Mouse (Mus musculus): ENCODE results near the gene Klhdc8b. TPM values are rescaled to one million over a fixed set of nuclear protein-coding genes. Genes with fewer than 3 reads are reported as not detected.

Gene Klhdc8b
- total RNA-seq, 1 experiment = 6.6 TPM

DNA sequence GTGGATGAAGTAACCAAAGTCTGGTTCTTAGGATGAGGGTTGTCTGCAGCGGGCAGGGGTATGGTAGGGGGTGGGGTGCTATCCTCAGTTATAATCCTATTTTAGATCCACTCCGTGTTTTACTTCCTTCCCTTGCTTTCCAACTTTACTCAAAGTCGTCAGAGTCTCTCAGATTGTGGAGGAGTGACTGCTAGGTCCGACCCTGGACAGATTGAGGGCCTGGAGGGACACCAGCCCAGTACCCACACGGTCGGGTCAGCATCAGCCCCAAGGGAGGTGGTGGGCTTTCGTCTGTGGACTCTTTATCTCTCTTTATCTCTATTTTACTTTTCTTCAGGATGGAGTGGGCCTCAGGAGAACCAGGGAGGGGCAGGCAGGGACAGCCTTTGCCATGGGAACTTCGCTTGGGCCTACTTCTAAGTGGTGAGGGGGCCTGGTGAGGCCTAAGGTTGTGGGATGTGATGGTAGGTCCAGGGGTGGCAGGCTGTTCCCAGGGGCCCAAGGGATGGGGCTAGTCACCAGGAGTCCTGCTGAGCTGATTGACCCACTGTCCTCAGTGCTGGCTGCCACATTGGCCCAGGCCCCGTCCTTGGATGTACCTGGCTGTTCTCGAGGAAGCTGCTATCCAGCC lies 18.5 kb upstream of the Klhdc8b start, which contains the start of gene Lamb2:
Gene Lamb2, plus strand, starts transcription at position 16 of the 631 bp plus-strand sequence.
- no peak for TF ChIP-seq ZC3H11A (IDR thresholded peaks at IDR 0.05; ENCODE audit: borderline replicate concordance, low read depth, low read length)
- TF ChIP-seq CHD2 (IDR thresholded peaks at IDR 0.05; ENCODE audit: low read depth, low read length) = 0 out of 2 replicates have a peak, but pooled peaks have one; percentile 36
- TF ChIP-seq ZNF384 (IDR thresholded peaks at IDR 0.05; ENCODE audit: low read depth, low read length) = no peak
- H3K9ac ChIP-seq (ENCODE audit: insufficient read depth, low read depth, low read length, poor library complexity, severe bottlenecking) = peak within 1 kb of the TSS; percentile 56
- in situ Hi-C loops (cut with MboI; ENCODE audit: low sequenced_read_pairs in 2 of 2, unreplicated experiment in 2 of 2) = no loop called here
- peaks cover 1 to 10% of the 10 kb centered on the region in 2 experiments; a peak in 2 of 4 replicates for H3K4me1 ChIP-seq (ENCODE audit: control insufficient read depth in 2 of 2, insufficient read depth in 2 of 2, low read length in 2 of 2, poor library complexity in 1 of 2)
- H3K9me3 ChIP-seq (ENCODE audit: control insufficient read depth, insufficient read depth, low read depth, low read length) = no peaks in the 10 kb centered on the region
- peak; percentile 85 for DNase-seq (ENCODE audit: low read depth, low spot score)
- H3K36me3 ChIP-seq (ENCODE audit: control insufficient read depth, insufficient read depth, low read length, poor library complexity, severe bottlenecking) = no peaks in the 10 kb centered on the region
- no peak within 1 kb of the TSS; the same call in 1 of the 2 replicates for H3K27ac ChIP-seq (ENCODE audit: insufficient read depth, low read depth, low read length, poor library complexity, severe bottlenecking)
- H3K4me3 ChIP-seq (ENCODE audit: insufficient read depth in 1 of 2, low read depth in 1 of 2, low read length in 2 of 2, poor library complexity in 1 of 2, severe bottlenecking in 1 of 2) = peak within 1 kb of the TSS; percentile 58 to 59

DNA sequence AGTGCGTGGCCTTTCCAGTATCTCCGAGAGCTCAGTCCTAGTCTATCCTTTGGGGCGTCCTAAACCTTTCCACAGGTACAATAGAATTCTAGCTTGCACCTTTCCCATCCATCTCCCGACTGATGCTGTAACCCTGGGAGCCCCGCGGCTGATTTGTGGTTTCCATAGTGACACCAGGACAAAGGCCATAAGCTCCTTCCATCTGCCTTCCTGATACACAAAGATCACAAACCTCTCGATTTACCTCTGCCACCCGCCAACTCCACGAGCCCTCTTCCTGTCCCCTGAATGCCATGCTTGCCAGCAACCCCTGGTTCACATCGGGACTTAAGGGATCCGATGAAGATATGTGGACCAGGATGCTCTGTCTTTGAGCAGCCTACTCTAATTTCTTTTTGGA lies 17.9 kb upstream of the Klhdc8b start:
- H3K9me3 ChIP-seq (ENCODE audit: control insufficient read depth, insufficient read depth, low read depth, low read length) = no peaks in the 10 kb centered on the region
- peak; percentile 25 for DNase-seq (ENCODE audit: low read depth, low spot score)
- in situ Hi-C loops (cut with MboI; ENCODE audit: low sequenced_read_pairs in 2 of 2, unreplicated experiment in 2 of 2) = no loop called here
- no peak overlapping the region for H3K27ac ChIP-seq (ENCODE audit: insufficient read depth, low read depth, low read length, poor library complexity, severe bottlenecking)
- TF ChIP-seq ZC3H11A (IDR thresholded peaks at IDR 0.05; ENCODE audit: borderline replicate concordance, low read depth, low read length) = no peak
- H3K36me3 ChIP-seq (ENCODE audit: control insufficient read depth, insufficient read depth, low read length, poor library complexity, severe bottlenecking) = no peaks in the 10 kb centered on the region
- H3K4me1 ChIP-seq (ENCODE audit: control insufficient read depth in 2 of 2, insufficient read depth in 2 of 2, low read length in 2 of 2, poor library complexity in 1 of 2) = peaks cover 1 to 10% of the 10 kb centered on the region in 2 experiments; a peak in 2 of 4 replicates
- peak overlapping the region in 1 of 2 experiments; percentile 47; a peak in 2 of 4 replicates for H3K4me3 ChIP-seq (ENCODE audit: insufficient read depth in 1 of 2, low read depth in 1 of 2, low read length in 2 of 2, poor library complexity in 1 of 2, severe bottlenecking in 1 of 2)
- no peak overlapping the region for H3K9ac ChIP-seq (ENCODE audit: insufficient read depth, low read depth, low read length, poor library complexity, severe bottlenecking)

DNA sequence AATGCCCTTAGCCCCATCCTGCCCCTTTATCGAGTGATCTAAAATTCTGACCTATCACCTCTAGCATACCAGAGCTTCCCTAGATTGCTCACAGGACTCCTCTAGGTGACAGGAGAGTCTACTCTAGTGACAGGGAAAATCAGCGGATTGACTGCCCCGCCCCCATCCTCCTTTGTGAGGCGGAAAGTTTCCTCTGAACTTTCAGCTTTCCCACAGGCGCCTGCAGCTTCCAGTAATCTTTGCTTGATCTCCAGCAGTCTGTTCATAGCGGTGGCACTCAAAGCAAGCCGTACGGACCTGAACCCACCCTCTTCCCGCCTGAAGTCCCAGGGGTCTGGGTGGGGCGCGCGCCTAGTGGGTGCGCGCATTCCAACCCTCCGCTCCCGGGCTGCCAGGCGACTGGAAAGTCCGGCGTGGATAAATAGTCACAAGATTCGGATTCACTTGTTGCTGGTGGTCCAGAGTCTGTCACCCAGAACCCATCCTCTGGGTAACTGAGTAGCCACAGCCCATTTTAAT lies 17.3 kb upstream of the Klhdc8b start:
- H3K27ac ChIP-seq (ENCODE audit: insufficient read depth, low read depth, low read length, poor library complexity, severe bottlenecking) = no peak overlapping the region; the same call in 1 of the 2 replicates
- TF ChIP-seq CHD2 (IDR thresholded peaks at IDR 0.05; ENCODE audit: low read depth, low read length) (peak; percentile 66; the same call in 1 of the 2 replicates), ZC3H11A (IDR thresholded peaks at IDR 0.05; ENCODE audit: borderline replicate concordance, low read depth, low read length) (no peak), HCFC1 (IDR thresholded peaks at IDR 0.05; ENCODE audit: borderline replicate concordance, insufficient read depth, low read length) (peak; percentile 54; the same call in 1 of the 2 replicates), ZNF384 (IDR thresholded peaks at IDR 0.05; ENCODE audit: low read depth, low read length) (no peak), MAFK (IDR thresholded peaks at IDR 0.05; ENCODE audit: insufficient read depth, low read depth, low read length) (0 out of 2 replicates have a peak, but pooled peaks have one; percentile 3)
- H3K36me3 ChIP-seq (ENCODE audit: control insufficient read depth, insufficient read depth, low read length, poor library complexity, severe bottlenecking) = no peaks in the 10 kb centered on the region
- peak overlapping the region; percentile 47 to 50 for H3K4me3 ChIP-seq (ENCODE audit: insufficient read depth in 1 of 2, low read depth in 1 of 2, low read length in 2 of 2, poor library complexity in 1 of 2, severe bottlenecking in 1 of 2)
- H3K9me3 ChIP-seq (ENCODE audit: control insufficient read depth, insufficient read depth, low read depth, low read length) = no peaks in the 10 kb centered on the region
- peak overlapping the region; percentile 15; the same call in 1 of the 2 replicates for H3K9ac ChIP-seq (ENCODE audit: insufficient read depth, low read depth, low read length, poor library complexity, severe bottlenecking)
- peaks cover 1 to 10% of the 10 kb centered on the region in 2 experiments; a peak in 2 of 4 replicates for H3K4me1 ChIP-seq (ENCODE audit: control insufficient read depth in 2 of 2, insufficient read depth in 2 of 2, low read length in 2 of 2, poor library complexity in 1 of 2)
- in situ Hi-C loops (cut with MboI; ENCODE audit: low sequenced_read_pairs in 2 of 2, unreplicated experiment in 2 of 2) = no loop called here
- DNase-seq (ENCODE audit: low read depth, low spot score) = peak; percentile 84

DNA sequence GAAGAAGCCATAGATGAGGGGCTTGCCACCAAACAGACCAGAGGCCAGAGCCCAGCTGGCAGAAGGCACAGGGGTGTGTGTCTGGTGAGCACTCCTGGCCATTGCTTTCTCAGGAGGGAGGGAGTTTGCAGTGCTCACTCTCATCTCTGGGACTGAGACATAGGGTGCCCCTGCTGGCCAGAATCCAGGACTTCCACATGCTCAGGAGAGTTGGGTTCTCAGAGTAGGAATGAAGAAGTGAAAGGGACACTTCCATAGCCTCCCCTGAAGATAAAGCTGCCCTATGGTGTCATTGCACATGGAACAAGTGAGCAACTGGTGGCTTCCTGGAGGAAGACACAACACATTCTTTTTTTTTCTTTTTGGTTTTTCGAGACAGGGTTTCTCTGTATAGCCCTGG lies 13.1 kb upstream of the Klhdc8b start:
- Histone ChIP-seq H3K27ac (ENCODE audit: insufficient read depth, low read depth, low read length, poor library complexity, severe bottlenecking) (no peak overlapping the region), H3K4me1 (ENCODE audit: control insufficient read depth in 2 of 2, insufficient read depth in 2 of 2, low read length in 2 of 2, poor library complexity in 1 of 2) (peaks cover 1 to 3% of the 10 kb centered on the region in 2 experiments; a peak in 1 of 4 replicates), H3K9me3 (ENCODE audit: control insufficient read depth, insufficient read depth, low read depth, low read length) (no peaks in the 10 kb centered on the region), H3K36me3 (ENCODE audit: control insufficient read depth, insufficient read depth, low read length, poor library complexity, severe bottlenecking) (no peaks in the 10 kb centered on the region), H3K9ac (ENCODE audit: insufficient read depth, low read depth, low read length, poor library complexity, severe bottlenecking) (no peak overlapping the region), H3K4me3 (ENCODE audit: insufficient read depth in 1 of 2, low read depth in 1 of 2, low read length in 2 of 2, poor library complexity in 1 of 2, severe bottlenecking in 1 of 2) (no peak overlapping the region)
- in situ Hi-C loops (cut with MboI; ENCODE audit: low sequenced_read_pairs in 2 of 2, unreplicated experiment in 2 of 2) = no loop called here
- no peak for DNase-seq (ENCODE audit: low read depth, low spot score)
- TF ChIP-seq CHD2 (IDR thresholded peaks at IDR 0.05; ENCODE audit: low read depth, low read length) = no peak
- TF ChIP-seq ZC3H11A (IDR thresholded peaks at IDR 0.05; ENCODE audit: borderline replicate concordance, low read depth, low read length) = no peak
- no peak for TF ChIP-seq HCFC1 (IDR thresholded peaks at IDR 0.05; ENCODE audit: borderline replicate concordance, insufficient read depth, low read length)
- no peak for TF ChIP-seq MAFK (IDR thresholded peaks at IDR 0.05; ENCODE audit: insufficient read depth, low read depth, low read length)
